Mouse (Mus musculus): ENCODE measurements around the gene Kmt2b. TPM values are rescaled to one million over a fixed set of nuclear protein-coding genes. Genes with fewer than 3 reads are reported as not detected.

Gene Kmt2b
- polyA plus RNA-seq, 1 experiment from 2014 or later = 4.2 TPM

GRCm38 (mm10) chr7:30586455-30587020 is 2.0 kb downstream of the Kmt2b start:
- Histone ChIP-seq H3K36me3 (ENCODE audit: control insufficient read depth, insufficient read depth) (peaks cover 44% of the 10 kb centered on the region), H3K9ac (ENCODE audit: low read length) (no peak overlapping the region), H3K27me3 (ENCODE audit: control insufficient read depth, insufficient read depth, low read length) (no peaks in the 10 kb centered on the region), H3K4me3 (ENCODE audit: low read length) (no peak overlapping the region), H3K4me1 (ENCODE audit: control insufficient read depth, insufficient read depth, low read length) (peaks cover 17% of the 10 kb centered on the region), H3K9me3 (replicated peaks; ENCODE audit: control insufficient read depth, low read length) (no peaks in the 10 kb centered on the region), H3K27ac (ENCODE audit: low read length) (no peak overlapping the region), H3K4me2 (ENCODE audit: low read depth, low read length) (no peak overlapping the region; the same call in 1 of the 2 replicates)
- no peak for ATAC-seq (replicated peaks; ENCODE audit: extremely low read depth, insufficient read depth, low FRiP score)
- 91% methylated on average over 28 of the region's 28 CpGs for WGBS

- no peak for ATAC-seq (replicated peaks; ENCODE audit: extremely low read depth, insufficient read depth, low FRiP score)
- H3K9ac ChIP-seq (ENCODE audit: low read length) = no peak overlapping the region
- no peak overlapping the region for H3K27ac ChIP-seq (ENCODE audit: low read length)
- H3K4me3 ChIP-seq (ENCODE audit: low read length) = no peak overlapping the region
- peaks cover 52% of the 10 kb centered on the region for H3K36me3 ChIP-seq (ENCODE audit: control insufficient read depth, insufficient read depth)
- no peak overlapping the region for H3K4me2 ChIP-seq (ENCODE audit: low read depth, low read length)
- H3K27me3 ChIP-seq (ENCODE audit: control insufficient read depth, insufficient read depth, low read length) = no peaks in the 10 kb centered on the region
- peaks cover 17% of the 10 kb centered on the region for H3K4me1 ChIP-seq (ENCODE audit: control insufficient read depth, insufficient read depth, low read length)
- no peaks in the 10 kb centered on the region for H3K9me3 ChIP-seq (replicated peaks; ENCODE audit: control insufficient read depth, low read length)
- WGBS = 93% methylated on average over 7 of the region's 7 CpGs
These were observed 3.4 kb downstream of the Kmt2b start for GRCm38 (mm10) chr7:30585170-30585569.

GRCm38 (mm10) chr7:30584339-30584738 is 4.2 kb downstream of the Kmt2b start:
- no peaks in the 10 kb centered on the region for H3K9me3 ChIP-seq (replicated peaks; ENCODE audit: control insufficient read depth, low read length)
- no peak overlapping the region for H3K9ac ChIP-seq (ENCODE audit: low read length)
- no peak for ATAC-seq (replicated peaks; ENCODE audit: extremely low read depth, insufficient read depth, low FRiP score)
- H3K27me3 ChIP-seq (ENCODE audit: control insufficient read depth, insufficient read depth, low read length) = no peaks in the 10 kb centered on the region
- no peak overlapping the region for H3K4me2 ChIP-seq (ENCODE audit: low read depth, low read length)
- H3K36me3 ChIP-seq (ENCODE audit: control insufficient read depth, insufficient read depth) = peaks cover 60% of the 10 kb centered on the region
- H3K4me3 ChIP-seq (ENCODE audit: low read length) = no peak overlapping the region
- H3K4me1 ChIP-seq (ENCODE audit: control insufficient read depth, insufficient read depth, low read length) = peaks cover 10% of the 10 kb centered on the region
- H3K27ac ChIP-seq (ENCODE audit: low read length) = no peak overlapping the region
- WGBS = 92% methylated on average over 10 of the region's 10 CpGs

- no peak overlapping the region for H3K4me3 ChIP-seq (ENCODE audit: low read length)
- ATAC-seq (replicated peaks; ENCODE audit: extremely low read depth, insufficient read depth, low FRiP score) = no peak
- H3K36me3 ChIP-seq (ENCODE audit: control insufficient read depth, insufficient read depth) = peaks cover 87% of the 10 kb centered on the region
- H3K9me3 ChIP-seq (replicated peaks; ENCODE audit: control insufficient read depth, low read length) = no peaks in the 10 kb centered on the region
- no peak overlapping the region for H3K4me2 ChIP-seq (ENCODE audit: low read depth, low read length)
- no peak overlapping the region for H3K27ac ChIP-seq (ENCODE audit: low read length)
- WGBS = 93% methylated on average over 16 of the region's 16 CpGs
- no peaks in the 10 kb centered on the region for H3K27me3 ChIP-seq (ENCODE audit: control insufficient read depth, insufficient read depth, low read length)
- H3K4me1 ChIP-seq (ENCODE audit: control insufficient read depth, insufficient read depth, low read length) = no peaks in the 10 kb centered on the region
- H3K9ac ChIP-seq (ENCODE audit: low read length) = no peak overlapping the region
These were observed 7.0 kb downstream of the Kmt2b start for GRCm38 (mm10) chr7:30581547-30581946.

- no peak overlapping the region for H3K4me2 ChIP-seq (ENCODE audit: low read depth, low read length)
- no peaks in the 10 kb centered on the region for H3K27me3 ChIP-seq (ENCODE audit: control insufficient read depth, insufficient read depth, low read length)
- ATAC-seq (replicated peaks; ENCODE audit: extremely low read depth, insufficient read depth, low FRiP score) = no peak; the same call in 1 of the 2 replicates
- WGBS = 89% methylated on average over 8 of the region's 8 CpGs
- no peak overlapping the region for H3K27ac ChIP-seq (ENCODE audit: low read length)
- no peak overlapping the region for H3K4me3 ChIP-seq (ENCODE audit: low read length)
- H3K9ac ChIP-seq (ENCODE audit: low read length) = no peak overlapping the region
- H3K36me3 ChIP-seq (ENCODE audit: control insufficient read depth, insufficient read depth) = peaks cover 87% of the 10 kb centered on the region
- no peaks in the 10 kb centered on the region for H3K4me1 ChIP-seq (ENCODE audit: control insufficient read depth, insufficient read depth, low read length)
- H3K9me3 ChIP-seq (replicated peaks; ENCODE audit: control insufficient read depth, low read length) = no peaks in the 10 kb centered on the region
These were observed 8.6 kb downstream of the Kmt2b start for GRCm38 (mm10) chr7:30579950-30580349.

- no peak overlapping the region for H3K9ac ChIP-seq (ENCODE audit: low read length)
- WGBS = 49% methylated on average over 2 of the region's 2 CpGs
- H3K27ac ChIP-seq (ENCODE audit: low read length) = 0 out of 2 replicates have a peak overlapping the region, but pooled peaks have one; percentile 7
- no peaks in the 10 kb centered on the region for H3K27me3 ChIP-seq (ENCODE audit: control insufficient read depth, insufficient read depth, low read length)
- peak; percentile 35 for ATAC-seq (replicated peaks; ENCODE audit: extremely low read depth, insufficient read depth, low FRiP score)
- H3K4me2 ChIP-seq (ENCODE audit: low read depth, low read length) = no peak overlapping the region
- peaks cover 7% of the 10 kb centered on the region; the same call in 1 of the 2 replicates for H3K4me1 ChIP-seq (ENCODE audit: control insufficient read depth, insufficient read depth, low read length)
- H3K4me3 ChIP-seq (ENCODE audit: low read length) = no peak overlapping the region
- no peaks in the 10 kb centered on the region for H3K9me3 ChIP-seq (replicated peaks; ENCODE audit: control insufficient read depth, low read length)
- peaks cover 86% of the 10 kb centered on the region for H3K36me3 ChIP-seq (ENCODE audit: control insufficient read depth, insufficient read depth)
These were observed 15.6 kb downstream of the Kmt2b start for GRCm38 (mm10) chr7:30572969-30573368.

GRCm38 (mm10) chr7:30572389-30572788 is 16.1 kb downstream of the Kmt2b start:
- no peaks in the 10 kb centered on the region for H3K9me3 ChIP-seq (replicated peaks; ENCODE audit: control insufficient read depth, low read length)
- ATAC-seq (replicated peaks; ENCODE audit: extremely low read depth, insufficient read depth, low FRiP score) = no peak
- H3K27me3 ChIP-seq (ENCODE audit: control insufficient read depth, insufficient read depth, low read length) = no peaks in the 10 kb centered on the region
- peaks cover 84% of the 10 kb centered on the region for H3K36me3 ChIP-seq (ENCODE audit: control insufficient read depth, insufficient read depth)
- no peak overlapping the region for H3K4me2 ChIP-seq (ENCODE audit: low read depth, low read length)
- WGBS = 87% methylated on average over 5 of the region's 5 CpGs
- no peak overlapping the region for H3K4me3 ChIP-seq (ENCODE audit: low read length)
- no peak overlapping the region for H3K27ac ChIP-seq (ENCODE audit: low read length)
- peaks cover 7% of the 10 kb centered on the region; the same call in 1 of the 2 replicates for H3K4me1 ChIP-seq (ENCODE audit: control insufficient read depth, insufficient read depth, low read length)
- no peak overlapping the region for H3K9ac ChIP-seq (ENCODE audit: low read length)

GRCm38 (mm10) chr7:30567555-30567954 is 21.0 kb downstream of the Kmt2b start:
- Histone ChIP-seq H3K9me3 (replicated peaks; ENCODE audit: control insufficient read depth, low read length) (no peaks in the 10 kb centered on the region), H3K36me3 (ENCODE audit: control insufficient read depth, insufficient read depth) (peaks cover 58% of the 10 kb centered on the region), H3K4me2 (ENCODE audit: low read depth, low read length) (no peak overlapping the region), H3K4me3 (ENCODE audit: low read length) (no peak overlapping the region), H3K9ac (ENCODE audit: low read length) (no peak overlapping the region), H3K4me1 (ENCODE audit: control insufficient read depth, insufficient read depth, low read length) (peaks cover 6% of the 10 kb centered on the region), H3K27me3 (ENCODE audit: control insufficient read depth, insufficient read depth, low read length) (no peaks in the 10 kb centered on the region), H3K27ac (ENCODE audit: low read length) (no peak overlapping the region)
- no peak for ATAC-seq (replicated peaks; ENCODE audit: extremely low read depth, insufficient read depth, low FRiP score)
- 86% methylated on average over 11 of the region's 11 CpGs for WGBS

GRCm38 (mm10) chr7:30566033-30566432 is 22.5 kb downstream of the Kmt2b start:
- Histone ChIP-seq H3K4me3 (ENCODE audit: low read length) (no peak overlapping the region), H3K9me3 (replicated peaks; ENCODE audit: control insufficient read depth, low read length) (no peaks in the 10 kb centered on the region), H3K9ac (ENCODE audit: low read length) (no peak overlapping the region), H3K4me2 (ENCODE audit: low read depth, low read length) (no peak overlapping the region), H3K27me3 (ENCODE audit: control insufficient read depth, insufficient read depth, low read length) (no peaks in the 10 kb centered on the region), H3K27ac (ENCODE audit: low read length) (no peak overlapping the region), H3K36me3 (ENCODE audit: control insufficient read depth, insufficient read depth) (peaks cover 47% of the 10 kb centered on the region), H3K4me1 (ENCODE audit: control insufficient read depth, insufficient read depth, low read length) (peaks cover 6% of the 10 kb centered on the region)
- no peak for ATAC-seq (replicated peaks; ENCODE audit: extremely low read depth, insufficient read depth, low FRiP score)
- 79% methylated on average over 9 of the region's 9 CpGs for WGBS

Measured in heart, embryonic 16.5 days (tissue).